Comparison of ENCODE assay signal across 29 mouse cellular contexts in the genomic region with DNA sequence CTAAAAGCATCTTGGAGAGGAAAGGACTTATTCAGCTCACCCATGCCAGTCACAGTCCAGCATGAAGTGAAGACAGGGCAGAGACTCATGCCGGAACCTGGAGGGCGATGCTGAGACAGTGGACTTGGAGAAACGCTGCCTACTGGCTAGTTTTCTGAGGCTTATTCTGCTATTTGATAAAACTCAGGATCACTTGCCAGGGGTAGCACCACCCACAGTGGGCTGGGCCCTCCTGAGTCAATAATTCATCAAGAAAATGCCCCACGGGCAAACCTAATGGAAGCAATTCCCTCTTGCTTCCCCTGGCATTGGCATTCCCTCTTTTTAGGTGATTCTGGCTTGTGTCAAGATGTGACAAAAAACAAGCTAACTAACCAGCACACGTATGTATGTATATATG. TPM values are rescaled to one million over a fixed set of nuclear protein-coding genes. Genes with fewer than 3 reads are reported as not detected.
DNase-seq lines count a peak whose midpoint lies in the region; ATAC-seq and TF ChIP-seq lines count a peak whose summit lies in the region.
"Had no signal": no experiment of that assay in that cellular context is flagged by ENCODE, and none has a peak within 500 bp of the region (broad histone marks: within the 10 kb centered on the region; RNA-seq: fewer than 3 reads in every experiment).

No protein-coding gene starts in this region.

- H3K9me3 ChIP-seq in stomach, postnatal 0 days (ENCODE audit: control insufficient read depth, low read length) = no peaks in the 10 kb centered on the region
- H3K9me3 ChIP-seq: heart, embryonic 12.5 days; hindbrain, embryonic 15.5 days; limb, embryonic 12.5 days; liver, embryonic 12.5 days; midbrain, embryonic 10.5 days; midbrain, embryonic 15.5 days; neural tube, embryonic 15.5 days had no signal

- H3K4me3 ChIP-seq in lung, adult 2 months (replicated peaks; ENCODE audit: extremely low read depth, low read depth, low read length) = no peak overlapping the region
- no peak overlapping the region for H3K4me3 ChIP-seq in stomach, postnatal 0 days (ENCODE audit: low read depth, low read length)
- H3K4me3 ChIP-seq: erythroblast, embryonic 14.5 days; heart, adult 2 months; heart, embryonic 12.5 days; hindbrain, embryonic 15.5 days; left cerebral cortex, adult 2 months; limb, embryonic 12.5 days; liver, embryonic 12.5 days; midbrain, embryonic 10.5 days; midbrain, embryonic 15.5 days; neural tube, embryonic 15.5 days had no signal

- H3K27ac ChIP-seq in stomach, postnatal 0 days (replicated peaks) = peak overlapping the region; percentile 65
- H3K27ac ChIP-seq: gastrocnemius, adult 2 months; heart, adult 2 months; hindbrain, embryonic 15.5 days; left cerebral cortex, adult 2 months; limb, embryonic 12.5 days; liver, embryonic 12.5 days; macrophage; midbrain, embryonic 10.5 days; midbrain, embryonic 15.5 days; neural tube, embryonic 15.5 days had no signal

- no peaks in the 10 kb centered on the region for H3K27me3 ChIP-seq in stomach, postnatal 0 days (ENCODE audit: control insufficient read depth, insufficient read depth, low read length)
- H3K27me3 ChIP-seq: heart, embryonic 12.5 days; hindbrain, embryonic 15.5 days; limb, embryonic 12.5 days; liver, embryonic 12.5 days; midbrain, embryonic 15.5 days; neural tube, embryonic 15.5 days had no signal

- WGBS in lung, adult 2 months = 61% methylated on average over 5 of the region's 5 CpGs
- 70% methylated on average over 5 of the region's 5 CpGs for WGBS in stomach, postnatal 0 days

- TF ChIP-seq POLR2A in lung, adult 2 months (IDR thresholded peaks at IDR 0.05; ENCODE audit: borderline replicate concordance, extremely low read depth, low read depth, low read length) = no peak

- TF ChIP-seq EP300 in stomach, postnatal 0 days (optimal IDR thresholded peaks at IDR 0.05) = no peak

- peak; percentile 70 for ATAC-seq in stomach, postnatal 0 days (ENCODE audit: low FRiP score, low TSS enrichment)
- ATAC-seq: forebrain, embryonic 16.5 days; inflammation-experienced regulatory T-cells, adult 6 months; liver, embryonic 12.5 days; liver, postnatal 0 days; lung, postnatal 0 days; midbrain, embryonic 15.5 days had no signal

- TF ChIP-seq CTCF in lung, adult 2 months (IDR thresholded peaks at IDR 0.05; ENCODE audit: insufficient read depth, low read length) = no peak
- TF ChIP-seq CTCF in stomach, postnatal 0 days (IDR thresholded peaks at IDR 0.05; ENCODE audit: low read depth) = no peak

- no peaks in the 10 kb centered on the region for H3K4me1 ChIP-seq in lung, adult 2 months (ENCODE audit: control insufficient read depth, insufficient read depth, low read length)
- H3K4me1 ChIP-seq in stomach, postnatal 0 days (replicated peaks; ENCODE audit: control insufficient read depth, insufficient read depth) = 0 out of 2 replicates have a peak, but pooled peaks cover 3% of the 10 kb centered on the region
- H3K4me1 ChIP-seq: hindbrain, embryonic 15.5 days; limb, embryonic 12.5 days; midbrain, embryonic 10.5 days; midbrain, embryonic 15.5 days; neural tube, embryonic 15.5 days had no signal

- peak; percentile 7 for DNase-seq in lung, postnatal 10 days
- no peak for DNase-seq in lung, adult 2 months
- DNase-seq in kidney, adult 8-10 months = peak; percentile 70 to 75
- DNase-seq in kidney, postnatal 25 days = peak; percentile 64 to 76
- DNase-seq in stomach, postnatal 0 days (ENCODE audit: low spot score) = peak; percentile 62
- DNase-seq in heart, postnatal 25 days (ENCODE audit: low spot score) = no peak
- no peak for DNase-seq in cerebellum, postnatal 25 days
- DNase-seq in right cerebral cortex, adult 2 months (ENCODE audit: low spot score in 2 of 2) = no peak
- DNase-seq: adrenal gland, adult 2 months; B cell, adult 2 months; cerebellum, adult 11 months; cerebellum, postnatal 10 days; gastrocnemius, adult 2 months; heart, adult 2 months; liver, postnatal 0 days; spleen, adult 18-20 months had no signal

- intact Hi-C loops in heart, postnatal 25 days (cut with DNase I) = no loop called here

- no peak overlapping the region for H3K9ac ChIP-seq in stomach, postnatal 0 days (ENCODE audit: low read length)
- H3K9ac ChIP-seq: heart, embryonic 12.5 days; hindbrain, embryonic 15.5 days; limb, embryonic 12.5 days; liver, embryonic 12.5 days; liver, postnatal 0 days; midbrain, embryonic 15.5 days; neural tube, embryonic 15.5 days had no signal

- H3K36me3 ChIP-seq in stomach, postnatal 0 days (ENCODE audit: control insufficient read depth, insufficient read depth, low read length) = no peaks in the 10 kb centered on the region
- H3K36me3 ChIP-seq: heart, embryonic 12.5 days; hindbrain, embryonic 15.5 days; limb, embryonic 12.5 days; liver, embryonic 12.5 days; midbrain, embryonic 10.5 days; midbrain, embryonic 15.5 days; neural tube, embryonic 15.5 days had no signal

- no peak overlapping the region for H3K4me2 ChIP-seq in stomach, postnatal 0 days (replicated peaks; ENCODE audit: low read depth)
- H3K4me2 ChIP-seq: heart, embryonic 12.5 days; hindbrain, embryonic 15.5 days; limb, embryonic 12.5 days; liver, embryonic 12.5 days; midbrain, embryonic 15.5 days; neural tube, embryonic 15.5 days had no signal

RNA-seq across cellular contexts. Expression of gene Rreb1, which starts 38.1 kb away (rescaled TPM):
- polyA plus RNA-seq in lung, adult 2 months (2012; rRNA removed) = 23.0 and 23.7 TPM in 2 replicates
- polyA plus RNA-seq in stomach, postnatal 0 days (2015; fragmentation: Nextera tagmentation; extraction: Ambion mirVana) = 5.9 and 6.0 TPM in 2 replicates
- total RNA-seq in heart, postnatal 25 days (2021) = 10 to 100 TPM; 38.0 to 55.6 TPM

Comparison
In these comparisons a context has a peak if more than half of its experiments do, and no peak if none do; other contexts are left out.
1. DNase-seq: peak in lung, postnatal 10 days (single experiment), kidney, adult 8-10 months (2 of 2), kidney, postnatal 25 days (2 of 2) and stomach, postnatal 0 days (single experiment); none in lung, adult 2 months (single experiment), heart, postnatal 25 days (single experiment), cerebellum, postnatal 25 days (0 of 2) and right cerebral cortex, adult 2 months (0 of 2).